Mouse (Mus musculus): ENCODE measurements around the gene Tcn2.
"Not testable (repeated sequence)": the region's sequence is repeated elsewhere in the genome, so short reads cannot be mapped to it uniquely, and the experiment has no call there.

The Tcn2 gene

DNA sequence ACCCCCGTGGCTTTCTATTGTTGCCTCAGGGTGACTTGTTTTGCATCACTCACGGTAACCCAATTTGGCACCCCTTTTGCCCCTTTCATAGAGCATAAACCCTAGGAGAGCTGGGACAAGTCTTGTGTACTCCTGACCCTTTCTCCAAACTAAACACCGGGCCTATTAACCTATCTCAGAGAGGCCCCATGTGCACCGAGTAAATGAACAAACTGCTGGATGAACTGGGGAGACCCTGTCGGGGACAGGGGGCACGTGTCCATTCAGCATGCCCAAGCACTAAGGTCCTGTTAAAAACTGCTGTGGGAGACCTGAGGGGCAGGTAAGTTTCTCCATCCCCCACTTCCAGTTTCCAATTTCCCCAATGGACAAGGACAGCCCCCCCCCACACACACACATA lies 1.0 kb downstream of the Tcn2 start:
- DNase-seq (ENCODE audit: low read depth, low spot score): no peak

DNA sequence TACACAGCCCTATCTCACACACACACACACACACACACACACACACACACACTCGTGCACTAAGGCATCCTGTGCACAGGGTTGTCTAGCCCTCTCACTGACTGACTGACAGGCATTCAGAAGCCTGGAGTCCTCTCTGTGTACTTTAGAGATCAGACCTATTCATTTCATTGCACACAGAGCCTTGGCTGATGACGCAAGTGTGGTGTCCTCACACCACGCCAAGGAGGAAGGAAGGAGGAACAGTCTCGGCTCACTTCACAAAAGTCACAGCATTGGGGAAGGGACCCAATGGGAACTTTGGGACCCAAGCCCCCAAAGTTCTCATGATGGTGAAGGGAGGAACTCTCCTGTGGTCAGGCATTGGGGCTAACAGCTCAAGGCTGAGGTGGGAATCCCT lies 1.9 kb downstream of the Tcn2 start:
- no peak for DNase-seq (ENCODE audit: low read depth, low spot score)

DNA sequence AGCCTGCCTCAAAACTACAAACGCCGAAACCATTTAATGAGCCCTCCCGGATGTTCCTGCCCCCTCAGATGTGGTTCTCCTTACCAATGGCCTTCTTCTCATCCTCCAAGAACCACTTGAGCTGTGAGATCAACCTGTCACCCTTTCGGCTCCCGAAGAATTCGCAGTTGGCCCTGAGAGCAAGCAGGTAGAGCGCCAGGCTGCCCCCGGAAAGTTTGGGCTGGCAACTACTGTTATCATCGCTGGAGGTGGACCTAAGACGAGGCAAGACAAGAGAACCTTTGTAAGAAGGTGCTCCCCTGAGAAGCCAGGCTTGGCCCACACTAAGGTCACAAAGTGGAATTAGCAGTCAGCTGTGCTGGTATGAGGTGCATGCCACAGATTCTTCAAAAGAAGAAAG lies 6.0 kb downstream of the Tcn2 start:
- DNase-seq (ENCODE audit: low read depth, low spot score): no peak

DNA sequence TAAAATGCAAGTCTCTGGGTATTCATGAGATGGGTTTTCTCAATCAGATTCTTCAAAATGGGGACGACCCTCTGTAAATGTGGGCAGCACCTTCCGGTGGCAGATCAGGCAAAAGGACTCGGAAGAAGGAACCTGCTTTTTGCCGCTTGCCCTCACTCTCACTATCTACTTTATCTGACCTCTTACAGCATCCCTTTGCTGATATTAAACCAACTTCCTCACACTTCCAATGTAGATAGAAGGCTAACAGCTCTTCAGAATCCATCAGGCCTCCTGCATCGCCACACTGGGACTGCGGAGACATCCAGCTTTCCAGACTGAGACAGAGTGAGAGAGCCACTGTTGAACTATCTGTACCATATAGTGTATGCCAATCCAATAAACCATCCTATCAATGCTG lies 9.2 kb downstream of the Tcn2 start:
- DNase-seq (ENCODE audit: low read depth, low spot score): no peak

DNA sequence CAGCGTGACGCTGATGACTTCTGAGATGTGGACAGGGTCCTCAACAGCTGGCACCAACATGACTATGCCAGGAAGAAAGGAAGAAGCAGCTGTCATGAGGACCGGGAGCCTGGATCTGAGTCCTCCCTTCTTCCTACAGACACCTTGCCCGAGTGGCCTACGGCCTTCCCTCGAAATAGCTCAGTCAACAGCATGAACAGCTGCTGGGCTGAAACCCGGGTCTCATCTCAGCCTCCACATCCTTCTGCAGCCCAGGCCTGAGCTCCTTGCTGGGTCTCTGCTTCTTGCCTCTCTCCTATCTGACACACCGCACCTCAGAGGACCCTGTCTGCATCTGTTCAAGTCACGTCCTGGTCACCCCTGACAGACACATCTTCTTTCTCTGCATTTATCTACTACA lies 9.8 kb downstream of the Tcn2 start:
- DNase-seq (ENCODE audit: low read depth, low spot score): no peak

DNA sequence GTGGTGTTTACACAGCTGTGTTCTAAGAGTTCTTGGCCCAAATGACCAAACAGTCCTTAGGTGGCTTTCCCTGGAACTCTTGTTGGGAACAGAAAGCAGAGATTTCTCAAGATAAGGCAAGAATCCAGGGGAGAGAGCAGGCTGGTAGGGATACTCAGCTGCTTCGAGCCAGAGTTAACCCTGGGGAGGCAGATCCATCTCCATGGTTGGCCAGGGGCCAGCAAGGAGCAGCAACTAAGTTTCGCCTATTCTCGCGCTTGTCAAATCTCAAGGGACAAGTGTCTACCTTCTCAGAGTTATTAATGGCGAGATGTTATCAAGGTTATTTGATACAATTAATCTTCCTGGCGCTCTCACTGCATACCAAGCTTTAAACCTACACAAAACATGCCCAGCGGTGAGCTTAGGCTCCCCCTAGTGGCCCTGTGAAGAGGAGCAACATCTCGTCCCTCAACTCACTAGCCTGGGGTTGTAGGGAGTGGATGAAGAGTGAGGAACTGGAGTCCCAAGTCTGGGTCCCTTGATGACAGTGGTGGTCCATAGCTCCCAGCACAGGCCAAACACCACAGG lies 10.6 kb downstream of the Tcn2 start:
- peak; percentile 61 for DNase-seq (ENCODE audit: low read depth, low spot score)

DNA sequence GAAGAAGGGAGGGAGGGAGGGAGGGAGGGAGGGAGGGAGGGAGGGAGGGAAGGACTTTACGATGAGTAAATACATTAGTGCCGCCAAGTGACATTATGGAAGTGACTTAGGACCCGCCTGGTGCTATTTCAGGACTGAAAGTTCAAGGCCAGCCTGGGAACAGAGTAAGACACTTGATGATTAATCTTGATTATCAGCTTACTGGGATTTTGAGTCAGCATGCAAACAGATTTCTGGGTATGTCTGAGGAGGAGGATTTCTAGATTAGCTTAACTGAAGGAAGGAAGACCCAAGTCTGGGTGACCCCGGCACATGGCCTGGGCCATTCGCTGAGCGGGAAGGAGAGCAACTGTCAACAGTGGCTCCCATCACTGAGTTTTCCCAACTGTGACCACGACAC lies 11.5 kb downstream of the Tcn2 start:
- no peak for DNase-seq (ENCODE audit: low read depth, low spot score)

DNA sequence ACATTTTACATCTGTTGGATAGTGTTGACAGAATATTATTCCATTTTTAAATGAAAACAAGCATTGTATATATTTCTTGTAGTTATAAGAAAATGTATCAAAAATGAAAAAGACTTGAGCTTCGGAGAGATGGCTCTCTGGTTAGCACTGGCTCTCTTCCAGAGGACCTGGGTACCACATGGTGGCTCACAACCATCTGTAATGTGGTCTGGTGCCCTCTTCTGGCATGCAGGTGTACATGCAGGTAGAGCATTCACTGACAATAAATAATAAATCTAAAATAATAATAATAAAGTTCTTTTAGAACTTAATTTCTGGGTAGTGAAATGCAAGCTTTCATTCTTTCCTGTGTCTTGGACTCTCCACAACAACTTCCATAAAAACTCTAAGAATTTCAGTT lies 13.2 kb downstream of the Tcn2 start:
- DNase-seq (ENCODE audit: low read depth, low spot score): no peak

DNA sequence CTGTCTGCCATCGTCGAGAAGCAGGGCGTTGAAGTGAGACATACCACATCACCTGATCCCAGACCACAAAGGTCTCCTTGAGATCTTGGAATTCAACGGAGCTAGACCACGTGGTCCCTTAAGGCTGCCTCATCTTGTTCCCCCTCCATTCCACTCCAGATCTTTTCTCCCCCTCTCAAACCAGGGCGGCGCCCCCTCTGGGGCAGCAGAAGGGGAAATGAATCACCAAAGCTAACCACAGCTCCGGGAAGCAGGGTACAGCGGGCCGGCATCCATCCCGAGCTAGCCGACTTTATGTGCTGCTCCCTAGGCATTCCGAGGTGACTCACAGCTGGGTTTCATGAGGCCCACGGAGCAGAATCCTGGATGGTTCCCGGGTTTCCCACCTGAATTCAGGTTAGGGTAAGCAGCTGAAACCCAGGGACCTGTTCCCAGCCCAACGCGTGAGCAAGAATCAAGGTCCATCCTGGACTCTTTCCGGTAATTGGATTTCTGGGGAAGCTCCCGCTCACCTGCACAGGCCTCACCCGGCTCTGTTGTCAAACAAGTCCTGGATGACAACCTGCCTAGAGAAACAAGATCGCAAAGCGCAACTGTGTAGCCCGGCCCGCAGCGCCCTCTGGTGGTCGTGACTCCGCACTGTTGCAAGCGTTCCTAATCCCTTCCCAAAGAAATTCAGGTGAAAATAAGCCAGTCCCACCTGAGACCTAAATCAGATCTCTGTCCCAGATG lies 17.7 kb downstream of the Tcn2 start, which contains the start of gene Slc35e4:
Gene Slc35e4 (minus strand): TSS at position 556 of the 732 bp plus-strand sequence.
- peak; percentile 68 for DNase-seq (ENCODE audit: low read depth, low spot score)

DNA sequence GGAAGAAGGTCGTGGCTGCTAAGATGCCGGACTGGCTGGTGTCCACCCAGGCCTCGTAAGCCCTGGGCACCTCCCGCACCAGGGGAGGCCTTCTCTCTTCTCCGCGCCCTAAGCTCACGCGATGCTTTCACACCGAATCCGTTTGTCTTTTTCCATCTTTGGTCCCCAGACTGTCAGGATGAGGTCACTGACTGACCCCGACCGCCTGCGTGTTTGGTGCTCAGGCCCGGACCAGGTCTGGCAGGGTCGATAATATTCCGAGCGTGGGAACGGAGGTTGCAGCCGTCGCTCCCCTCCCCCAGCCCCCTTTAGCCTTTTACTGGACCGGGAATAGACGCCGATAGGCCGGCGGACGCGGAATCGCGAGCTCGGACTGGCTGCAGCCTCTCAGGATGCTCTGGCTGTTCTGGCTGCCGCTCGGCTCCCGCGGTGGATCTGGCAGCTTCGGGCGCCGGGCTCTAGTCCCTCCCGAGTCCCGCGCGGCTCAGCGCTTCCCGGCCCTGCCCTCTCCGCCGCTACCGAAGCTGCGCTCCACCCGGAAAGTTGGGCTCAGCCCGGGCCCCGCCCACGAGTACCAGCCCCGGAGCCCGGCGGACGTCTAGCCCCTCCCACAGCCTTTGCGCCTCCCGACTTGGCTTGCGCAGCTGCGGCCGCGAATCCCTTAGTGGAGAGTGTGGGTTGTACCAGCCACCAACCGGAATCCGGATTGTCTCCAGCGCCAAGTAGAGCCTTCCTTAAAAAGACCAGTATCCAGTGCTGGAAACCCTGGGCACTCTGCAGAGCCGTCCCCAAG lies 18.4 kb downstream of the Tcn2 start:
- peak; percentile 67 for DNase-seq (ENCODE audit: low read depth, low spot score)

DNA sequence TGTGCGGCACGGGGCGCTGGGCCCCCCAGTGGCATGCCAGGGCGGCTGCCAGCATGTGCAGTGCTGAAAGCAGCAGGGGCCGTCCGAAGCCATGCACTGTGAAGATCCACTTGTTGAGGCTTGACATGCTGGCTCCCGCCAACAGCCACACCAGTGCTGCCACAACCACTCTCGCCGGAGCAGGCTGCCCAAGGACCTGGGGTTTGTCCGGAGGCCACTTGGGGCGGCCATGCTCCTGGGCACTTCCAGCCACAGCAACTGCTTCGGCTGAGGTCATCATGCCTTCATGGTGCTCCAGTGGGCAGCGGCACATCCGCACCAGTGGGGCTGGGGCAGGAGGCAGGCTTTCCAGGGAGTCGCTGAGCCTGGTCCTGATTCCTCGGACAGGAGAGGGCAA lies 19.1 kb downstream of the Tcn2 start:
- no peak for DNase-seq (ENCODE audit: low read depth, low spot score)

DNA sequence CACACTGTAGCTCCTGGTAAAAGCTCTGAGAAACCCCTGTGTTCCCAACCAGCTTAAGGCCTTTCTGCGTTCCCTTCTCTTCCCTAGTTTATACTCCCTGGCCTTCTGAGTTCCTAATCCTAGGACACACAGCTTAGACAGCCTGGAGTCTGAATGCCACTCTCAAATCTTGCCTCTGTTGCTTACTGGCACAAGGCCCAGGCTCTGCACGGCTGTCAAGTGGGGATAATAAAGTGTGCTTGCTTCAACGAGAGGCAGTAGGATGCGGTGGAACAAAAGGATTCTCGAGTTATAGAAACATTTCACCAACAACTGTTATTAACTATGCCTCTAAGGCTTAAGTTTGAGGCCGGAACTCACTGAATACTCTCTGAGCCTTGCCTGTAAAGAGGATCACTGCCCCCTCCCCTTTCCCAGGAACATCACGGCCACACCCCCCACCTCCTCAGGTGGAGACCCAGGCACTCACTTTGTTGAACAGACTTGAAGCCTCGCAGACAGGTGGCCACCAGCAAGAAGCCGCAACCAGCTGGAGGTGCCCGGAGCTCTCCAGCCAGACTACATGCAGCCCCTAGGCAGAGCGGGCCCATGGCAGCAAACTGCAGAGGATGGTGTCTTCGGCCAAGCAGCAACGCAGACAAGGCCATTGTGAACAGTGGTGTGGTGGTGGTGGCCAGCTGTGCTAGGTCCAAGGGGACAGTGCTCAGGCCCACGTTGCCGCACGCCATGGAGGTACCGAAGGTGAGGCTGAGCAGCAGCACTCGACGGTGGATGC lies 19.7 kb downstream of the Tcn2 start:
- DNase-seq (ENCODE audit: low read depth, low spot score): no peak

DNA sequence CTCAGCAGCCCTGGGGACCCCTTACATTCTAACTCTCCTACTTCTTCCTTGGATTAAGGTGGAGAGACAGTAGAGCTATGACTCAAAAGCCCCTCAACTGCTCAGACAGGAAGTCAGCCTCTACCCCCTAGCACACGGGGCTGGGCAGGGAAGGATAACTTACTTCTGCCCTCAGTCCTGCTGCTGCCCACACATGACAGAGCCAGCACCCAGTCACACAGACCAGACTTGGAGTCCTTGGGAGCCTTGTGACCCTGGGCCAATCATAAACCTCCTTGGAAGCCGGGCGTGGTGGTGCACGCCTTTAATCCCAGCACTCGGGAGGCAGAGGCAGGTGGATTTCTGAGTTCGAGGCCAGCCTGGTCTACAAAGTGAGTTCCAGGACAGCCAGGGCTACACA lies 20.5 kb downstream of the Tcn2 start:
- DNase-seq (ENCODE audit: low read depth, low spot score): not testable (repeated sequence)

DNA sequence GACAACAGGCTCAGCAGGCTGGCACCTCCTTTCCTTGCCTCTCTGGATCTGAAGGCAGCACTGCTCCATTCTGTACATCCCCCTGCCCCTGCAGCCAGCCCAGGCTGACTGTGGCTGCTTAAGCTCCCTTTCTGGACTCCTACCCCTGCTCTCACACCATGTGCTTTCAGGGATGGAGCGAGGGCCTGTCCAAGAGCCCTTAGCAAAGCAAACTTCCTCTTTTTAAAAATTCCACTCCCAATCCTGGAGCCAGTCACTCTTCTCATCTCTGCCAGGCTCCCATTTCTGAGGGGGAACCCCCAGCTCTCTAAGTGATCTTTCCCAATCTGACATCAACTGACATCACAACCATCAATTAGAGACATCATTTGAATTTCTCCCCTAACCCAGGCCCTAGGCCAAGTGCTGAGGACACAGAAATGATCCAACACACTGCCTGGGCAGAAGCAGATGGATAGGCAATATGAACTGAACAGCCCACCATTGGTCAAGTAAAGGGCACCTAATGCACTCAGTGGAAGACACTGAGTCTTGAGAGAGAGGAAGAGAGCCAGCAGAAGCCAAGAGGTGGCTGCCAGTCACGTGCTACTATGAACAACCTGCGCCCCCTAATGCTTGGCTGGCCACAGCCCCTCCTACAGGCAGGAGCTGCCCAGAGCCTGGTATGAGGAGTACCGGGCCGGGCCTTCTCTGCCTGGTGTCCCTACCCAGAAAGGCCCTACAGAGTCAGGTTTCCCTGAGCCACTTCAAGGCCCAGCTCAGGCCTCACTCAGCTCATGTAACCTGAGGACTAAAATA lies 21.2 kb downstream of the Tcn2 start:
- no peak for DNase-seq (ENCODE audit: low read depth, low spot score)

DNA sequence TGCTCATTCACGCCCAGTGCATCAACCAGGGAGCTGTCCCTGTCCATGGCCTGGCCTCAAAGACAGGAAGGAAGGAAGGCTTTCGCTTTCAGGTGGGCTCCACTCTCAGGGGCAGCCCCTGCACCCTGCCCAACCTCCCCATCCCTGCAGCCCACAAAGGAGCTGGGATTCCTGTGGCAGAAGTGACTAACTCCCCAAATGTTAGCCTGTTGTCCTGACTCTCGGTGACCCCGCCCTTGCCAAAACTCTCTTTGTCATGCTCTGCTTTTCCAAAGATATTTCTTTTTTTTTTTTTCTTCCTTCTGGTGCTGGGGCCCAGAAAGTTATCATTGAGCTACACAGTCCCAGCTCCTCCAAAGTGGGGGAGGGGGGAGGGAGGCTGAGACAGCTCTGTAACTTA lies 22.7 kb downstream of the Tcn2 start:
- DNase-seq (ENCODE audit: low read depth, low spot score): no peak

DNA sequence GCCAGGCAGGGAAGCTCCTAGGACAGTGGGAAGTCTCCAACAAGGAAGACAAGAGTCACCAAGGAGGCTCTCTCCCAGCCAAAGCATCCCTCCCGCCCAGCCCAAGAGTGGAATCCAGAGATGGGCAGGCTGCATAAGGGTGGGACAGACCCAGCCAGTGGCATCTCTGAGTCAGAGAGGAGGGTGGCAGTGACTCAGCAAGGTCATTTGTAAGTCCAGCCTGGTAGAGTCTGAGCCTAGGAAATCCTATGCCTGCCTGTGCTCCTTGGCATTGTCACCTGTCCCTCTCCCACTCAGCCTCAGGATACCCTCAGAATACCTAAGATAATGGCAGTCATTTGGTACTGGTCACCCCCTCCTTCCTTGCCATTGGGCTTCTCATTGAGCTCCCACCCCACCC lies 26.5 kb downstream of the Tcn2 start:
- no peak for DNase-seq (ENCODE audit: low read depth, low spot score)

DNA sequence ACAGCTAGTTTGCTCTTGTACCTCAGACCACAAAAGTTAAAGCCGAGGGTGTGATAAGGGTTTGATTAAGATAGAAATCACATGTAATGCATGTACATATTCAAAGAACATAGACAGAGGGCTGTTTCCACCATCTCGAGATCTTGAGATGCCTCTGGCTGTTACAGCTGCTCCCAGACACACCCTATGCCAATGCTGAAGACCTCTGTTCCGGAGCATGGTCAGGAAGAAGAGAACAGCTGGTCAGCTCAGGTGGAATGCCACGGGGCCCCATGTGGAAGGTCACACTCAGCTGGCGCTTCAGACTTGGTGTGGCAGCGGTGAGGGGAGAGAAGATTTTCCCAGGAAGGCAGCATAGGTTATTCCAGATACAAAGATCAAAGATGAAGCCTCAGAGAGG lies 27.3 kb downstream of the Tcn2 start:
- no peak for DNase-seq (ENCODE audit: low read depth, low spot score)

DNA sequence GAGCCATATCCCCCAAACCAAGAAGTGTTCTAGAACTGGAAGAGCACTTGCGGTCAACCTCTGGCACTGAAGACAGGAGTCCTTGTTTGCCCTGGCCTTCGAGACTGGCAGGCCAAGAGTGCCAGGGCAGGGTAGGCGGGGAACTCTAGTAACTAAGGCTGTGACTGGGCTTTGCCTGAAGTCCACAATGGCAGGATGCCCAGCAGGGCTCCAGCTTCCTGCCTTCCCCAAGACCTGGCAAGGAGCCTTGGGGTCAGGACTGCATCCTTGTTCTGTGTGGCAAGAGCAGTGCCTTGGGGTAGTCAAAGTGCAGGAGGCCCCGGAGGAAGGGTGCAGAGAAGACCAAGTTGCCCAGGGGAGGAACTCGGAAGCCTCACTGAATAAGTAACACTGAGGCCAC lies 28.9 kb downstream of the Tcn2 start:
- DNase-seq (ENCODE audit: low read depth, low spot score): no peak

DNA sequence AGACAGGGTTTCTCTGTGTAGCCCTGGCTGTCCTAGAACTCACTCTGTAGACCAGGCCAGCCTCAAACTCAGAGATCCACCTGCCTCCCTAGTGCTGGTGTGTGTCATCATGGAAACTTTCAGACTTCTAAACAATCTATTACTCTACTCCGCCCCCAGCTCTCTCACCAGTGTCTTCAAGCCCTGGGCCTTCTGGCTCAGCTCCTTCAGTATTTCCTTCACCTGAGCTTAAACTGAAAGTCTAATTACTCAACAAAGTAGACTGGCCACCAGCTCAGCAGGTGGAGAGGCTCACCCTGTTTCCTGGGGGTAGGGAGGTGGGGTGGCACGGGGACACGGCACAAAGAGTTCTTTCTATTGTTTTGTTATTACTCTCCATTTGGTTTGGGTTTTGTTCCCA lies 29.4 kb downstream of the Tcn2 start:
- no peak for DNase-seq (ENCODE audit: low read depth, low spot score)

DNA sequence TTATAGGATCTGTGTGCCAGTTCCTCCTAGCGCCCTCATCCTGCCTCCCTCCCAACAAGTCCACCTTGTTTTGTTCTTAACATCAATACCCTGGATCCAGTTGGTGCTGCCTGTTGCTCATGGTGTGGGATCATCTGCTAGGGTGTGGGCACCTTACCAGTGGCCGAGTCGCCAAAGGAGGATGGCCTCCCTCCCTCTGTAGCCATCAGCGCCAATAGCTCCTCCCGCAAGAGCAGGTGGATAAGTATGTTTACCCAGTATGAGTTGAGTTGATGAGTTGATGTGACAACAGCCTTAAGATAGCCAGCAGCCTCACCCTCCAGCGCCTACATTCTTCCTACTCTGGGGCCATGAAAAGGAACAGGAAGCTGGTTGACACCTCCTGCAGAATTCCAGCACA lies 31.7 kb downstream of the Tcn2 start:
- no peak for DNase-seq (ENCODE audit: low read depth, low spot score)

DNA sequence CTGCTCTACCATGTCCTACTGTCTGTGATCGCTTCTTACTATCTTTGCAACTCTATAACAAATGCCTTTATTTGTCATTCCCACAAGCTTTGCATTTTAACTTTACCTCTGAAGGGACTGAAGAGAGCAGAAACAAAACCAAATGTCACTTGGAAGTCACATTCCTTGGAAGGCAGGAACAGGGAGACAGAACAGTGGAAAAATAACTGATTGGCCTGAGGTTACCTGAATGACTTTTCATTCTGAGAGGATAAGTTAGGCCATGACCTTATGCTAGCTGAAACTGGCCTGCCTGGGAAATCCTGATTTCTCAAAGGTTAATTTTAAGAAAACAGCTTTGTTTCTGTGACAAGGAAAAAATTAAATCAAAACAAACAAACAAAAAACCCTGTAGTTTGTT lies 36.0 kb downstream of the Tcn2 start:
- DNase-seq (ENCODE audit: low read depth, low spot score): no peak

Data from retina, postnatal 7 days (tissue).